Mouse (Mus musculus) embryonic fibroblast, embryonic 13.5 days (primary cell): ENCODE measurements around the gene Cemip.

ENCODE experiments used
- CTCF ChIP-seq: IDR thresholded peaks from 2 replicates; pipeline ENCODE4 v1.5.1; 2011; ENCODE audit warnings: mild to moderate bottlenecking, control low read depth, low read length, moderate library complexity, borderline replicate concordance; ENCODE audit not compliant: insufficient read depth
- POLR2A ChIP-seq: IDR thresholded peaks from 2 replicates; pipeline ENCODE4 v1.6.1; 2011; ENCODE audit warnings: low read depth, mild to moderate bottlenecking, control low read depth, low read length, moderate library complexity

GRCm38 (mm10) chr7:83975283-83975682 is 111.0 kb downstream of the Cemip start:
- no peak for TF ChIP-seq CTCF
- no peak for TF ChIP-seq POLR2A
